Mouse (Mus musculus): ENCODE data around the gene Zdhhc5.

Gene Zdhhc5

DNA sequence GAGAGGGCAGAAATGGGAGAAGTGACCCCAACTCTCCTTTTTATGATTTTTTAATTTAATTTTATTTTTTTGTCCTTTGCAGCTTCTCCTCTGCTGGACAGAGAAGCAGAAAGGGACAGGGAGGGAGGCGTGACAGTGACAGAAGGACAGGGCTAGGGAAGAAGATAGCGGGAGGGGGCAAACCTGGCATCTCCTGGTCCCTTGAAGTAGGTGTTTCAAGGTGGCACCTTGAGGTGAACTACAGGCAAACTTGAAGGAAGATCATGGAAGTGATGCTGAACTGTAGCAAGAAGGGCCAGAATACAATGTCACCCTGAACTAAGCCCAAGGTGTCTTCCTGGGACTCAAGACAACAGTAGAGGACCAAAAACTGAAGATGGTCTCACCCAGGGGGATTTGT lies 19.9 kb upstream of the Zdhhc5 start:
- WGBS: 9% methylated on average over 2 of the region's 2 CpGs

DNA sequence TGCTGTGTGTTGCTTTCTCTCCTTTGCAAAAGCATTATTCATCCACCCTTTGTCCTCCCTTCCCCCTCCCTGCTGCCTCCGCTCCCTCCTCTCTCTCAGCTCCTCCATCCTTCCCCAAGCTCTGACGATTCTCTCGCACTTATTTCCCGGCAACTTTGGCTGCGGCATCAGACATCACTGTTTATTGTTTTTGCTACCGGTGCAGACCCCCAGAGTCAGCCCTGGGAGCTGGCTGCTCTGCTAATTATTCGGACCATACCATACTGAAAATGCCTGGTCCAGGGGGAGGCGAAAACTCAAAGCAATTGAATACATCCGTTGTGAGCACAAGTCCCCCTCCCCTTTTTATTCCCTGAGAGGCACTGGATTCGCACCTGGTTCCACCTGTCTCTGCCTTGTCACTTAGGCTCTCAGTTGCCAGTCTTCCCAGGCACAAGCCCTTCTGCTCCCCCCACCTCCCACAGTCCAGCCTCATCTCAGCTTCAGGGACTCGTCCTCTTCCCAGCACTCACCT lies 19.4 kb upstream of the Zdhhc5 start:
- under 1% methylated on average over 11 of the region's 11 CpGs for WGBS

DNA sequence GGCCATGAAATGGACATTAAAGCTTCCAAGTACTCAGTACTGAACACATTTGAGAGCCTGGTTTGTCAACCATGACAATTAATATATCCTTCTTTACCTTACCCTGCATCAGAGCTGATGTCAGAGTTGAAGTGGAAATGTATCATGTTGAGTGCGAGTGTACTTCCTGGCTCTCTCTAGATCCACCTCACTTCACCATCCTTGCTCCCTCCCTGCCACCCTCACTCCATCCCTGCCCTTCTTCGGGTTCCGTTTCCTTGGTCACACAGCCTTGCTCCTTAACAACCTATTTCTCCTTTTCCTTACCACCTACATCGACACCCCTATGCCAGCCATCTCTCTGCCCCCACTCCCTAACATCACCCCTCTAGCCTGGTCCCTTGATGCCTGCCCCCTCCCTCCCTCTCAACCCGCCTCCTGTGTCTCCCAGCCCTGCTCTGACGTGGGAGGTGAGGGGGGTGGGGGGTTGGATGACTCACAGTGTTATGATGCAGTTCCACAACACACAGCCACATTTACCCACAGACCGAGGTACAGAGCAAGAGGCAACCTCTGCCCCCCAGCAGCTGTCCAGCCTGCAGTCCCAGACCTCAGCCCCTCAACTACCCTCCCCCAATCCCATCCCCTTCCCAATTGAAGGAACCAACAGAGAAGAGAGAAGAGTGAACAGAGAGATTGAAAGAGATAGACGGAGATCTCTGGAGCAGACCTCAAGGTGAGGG lies 18.8 kb upstream of the Zdhhc5 start, which contains the start of gene Ypel4:
Gene Ypel4 (plus strand): TSS at position 480 of the 722 bp plus-strand sequence.
- 3% methylated on average over 8 of the region's 8 CpGs for WGBS

DNA sequence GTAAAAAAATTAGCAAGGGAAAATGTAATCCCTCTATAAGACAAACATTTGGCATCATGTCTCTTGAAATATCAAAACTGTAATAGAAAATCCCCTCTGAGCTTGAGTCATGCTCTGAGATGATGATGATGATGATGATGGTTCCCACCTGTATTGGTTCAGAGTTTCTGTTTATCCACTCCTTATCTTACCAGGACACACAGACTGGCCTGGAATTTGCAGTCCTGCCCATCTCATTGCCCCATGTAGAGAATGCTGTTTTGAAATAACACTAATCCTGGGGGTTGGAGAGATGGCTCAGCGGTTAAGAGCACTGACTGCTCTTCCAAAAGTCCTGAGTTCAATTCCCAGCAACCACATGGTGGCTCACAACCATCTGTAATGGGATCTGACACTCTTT lies 17.4 kb upstream of the Zdhhc5 start:
- WGBS: 71% methylated on average over 1 of the region's 1 CpGs

DNA sequence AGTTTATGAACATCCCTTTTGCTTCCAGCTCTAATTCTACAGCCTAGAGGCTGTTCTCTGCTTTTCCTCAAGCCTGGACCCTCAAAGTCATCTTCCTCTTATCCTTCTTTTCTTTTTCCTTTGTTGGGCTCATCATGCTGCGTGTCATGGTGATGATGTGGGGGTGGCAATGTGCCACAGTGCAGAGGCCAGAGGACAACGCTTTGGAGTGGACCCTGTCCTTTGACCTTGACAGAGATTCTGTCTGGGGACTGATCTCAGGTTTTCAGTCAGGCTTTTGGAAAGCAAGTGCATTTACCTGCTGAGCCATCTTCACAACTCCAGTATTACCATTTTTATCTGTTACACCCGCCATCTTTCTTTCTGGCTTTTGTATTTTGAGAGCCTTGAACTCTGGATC lies 16.2 kb upstream of the Zdhhc5 start:
- 86% methylated on average over 3 of the region's 3 CpGs for WGBS

DNA sequence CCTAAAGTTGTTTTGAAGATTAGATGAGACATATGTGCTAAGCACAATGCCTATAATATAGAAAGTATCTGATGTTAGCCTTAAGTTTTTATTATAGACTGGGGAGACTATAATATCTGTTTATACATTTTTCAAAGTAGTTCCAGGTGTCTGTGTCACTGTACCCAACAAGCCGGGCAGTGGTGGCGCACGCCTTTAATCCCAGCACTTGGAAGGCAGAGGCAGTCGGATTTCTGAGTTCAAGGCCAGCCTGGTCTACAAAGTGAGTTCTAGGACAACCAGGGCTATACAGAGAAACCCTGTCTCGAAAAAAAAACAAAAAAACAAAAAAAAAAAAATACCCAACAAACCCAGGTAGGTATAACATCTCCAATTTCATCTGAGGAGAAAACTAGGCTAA lies 13.2 kb upstream of the Zdhhc5 start:
- 87% methylated on average over 5 of the region's 5 CpGs for WGBS

DNA sequence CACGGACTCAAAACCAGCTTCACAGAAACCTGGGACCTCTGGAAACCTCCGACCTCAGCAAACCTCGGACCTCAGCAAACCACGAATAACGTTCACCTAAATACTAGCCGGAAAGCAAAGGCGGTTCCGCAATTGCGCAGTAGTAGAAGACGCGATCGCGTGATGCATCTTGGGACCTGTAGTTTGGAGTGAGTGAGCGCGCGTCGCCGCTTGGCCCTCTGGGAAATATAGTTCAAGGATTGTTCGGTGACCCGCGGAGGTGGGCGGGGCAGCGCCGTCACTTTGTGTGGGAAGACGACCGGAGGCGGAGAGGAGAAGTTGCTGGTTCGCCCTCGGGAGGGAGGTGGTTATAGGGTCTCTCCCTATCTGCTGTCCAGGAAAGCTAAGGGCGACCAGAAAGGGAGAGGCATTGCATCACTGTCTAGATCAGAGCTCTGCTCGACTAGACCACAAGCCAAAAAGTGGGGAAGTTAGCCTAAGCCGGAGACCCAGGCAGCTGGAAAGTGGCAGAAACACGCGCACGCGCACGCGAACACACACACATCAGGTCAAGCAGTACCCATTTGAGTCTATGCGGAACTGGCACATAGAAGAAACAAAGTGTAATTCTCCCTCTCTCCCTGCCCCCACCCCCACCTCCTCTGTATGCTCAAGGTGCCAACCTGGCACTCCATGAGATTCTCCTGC lies 12.3 kb upstream of the Zdhhc5 start, which contains the start of gene Clp1:
Gene Clp1 (minus strand): TSS at position 179 of the 687 bp plus-strand sequence.
- under 1% methylated on average over 39 of the region's 39 CpGs for WGBS

DNA sequence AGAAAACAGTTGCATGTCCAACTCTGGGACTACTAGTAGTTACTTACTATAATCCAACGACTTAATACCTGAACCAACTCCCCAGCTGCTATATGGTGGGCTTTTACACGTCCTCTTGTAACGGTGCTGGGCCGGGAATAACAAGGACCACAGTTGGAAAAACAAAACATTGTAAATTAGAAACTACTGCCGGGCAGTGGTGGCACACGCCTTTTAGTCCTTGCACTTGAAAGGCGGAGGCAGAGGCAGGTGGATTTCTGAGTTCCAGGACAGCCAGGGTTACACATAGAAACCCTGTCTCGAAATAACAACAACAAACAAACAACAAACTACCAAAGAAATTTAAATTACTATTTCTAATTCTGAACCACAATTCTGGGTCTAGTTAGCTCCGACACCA lies 11.7 kb upstream of the Zdhhc5 start:
- WGBS: 3% methylated on average over 9 of the region's 9 CpGs

DNA sequence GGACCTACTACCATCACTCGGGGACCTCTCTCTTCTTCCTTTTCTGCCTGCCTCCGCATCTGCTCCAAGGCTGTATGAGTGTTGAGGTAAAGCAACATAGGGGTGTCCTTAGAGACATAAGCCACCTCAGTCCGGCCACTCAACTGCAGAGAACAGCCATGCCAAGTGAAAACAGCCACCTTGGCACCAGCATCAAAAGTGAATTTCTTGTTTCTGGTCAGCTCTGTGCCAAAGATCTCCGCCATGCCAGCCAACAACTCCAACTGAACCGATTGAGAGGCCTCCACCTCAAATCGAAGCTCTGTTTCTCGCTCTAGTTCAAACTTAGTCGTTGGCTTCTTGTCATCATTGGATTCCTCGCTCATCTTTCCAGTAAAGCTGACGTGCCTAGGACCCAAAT lies 10.8 kb upstream of the Zdhhc5 start:
- WGBS: 83% methylated on average over 10 of the region's 10 CpGs

DNA sequence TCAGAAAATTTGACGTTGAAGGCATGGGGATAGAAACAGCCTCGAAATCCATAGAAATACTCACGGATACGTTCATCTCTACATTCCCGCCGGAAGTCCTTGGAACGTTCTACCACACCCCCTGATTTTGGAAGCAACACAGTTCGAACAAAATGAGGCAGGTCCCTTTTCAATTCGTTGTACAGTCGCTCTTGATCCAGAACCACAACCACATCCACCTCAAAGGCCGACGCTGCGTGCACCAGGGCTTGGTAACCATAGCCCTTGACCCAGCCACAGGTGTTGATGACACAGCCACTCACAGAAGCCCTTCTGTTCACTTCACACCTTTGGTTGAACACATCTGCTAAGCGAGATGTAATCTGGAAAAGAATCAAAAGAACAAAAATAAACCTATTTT lies 8.9 kb upstream of the Zdhhc5 start:
- WGBS: 88% methylated on average over 14 of the region's 14 CpGs

DNA sequence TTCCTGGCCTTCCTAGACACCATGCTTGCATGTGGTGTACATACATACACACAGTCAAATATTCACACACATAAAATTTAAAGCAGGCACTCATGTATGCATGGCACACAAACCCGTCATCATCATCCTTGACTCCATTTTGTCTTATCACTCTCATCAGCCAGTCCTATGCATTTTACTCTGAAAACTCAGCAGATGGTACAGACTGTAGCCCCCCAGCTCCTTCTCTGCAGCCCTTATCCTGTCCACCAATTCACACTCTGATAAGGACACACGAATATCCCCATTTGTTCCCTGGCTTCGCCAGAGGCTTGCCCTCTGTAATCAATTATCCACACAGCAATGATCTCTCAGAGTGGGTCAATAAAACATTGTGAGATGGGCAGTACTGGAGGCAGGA lies 6.2 kb upstream of the Zdhhc5 start:
- 81% methylated on average over 3 of the region's 3 CpGs for WGBS

DNA sequence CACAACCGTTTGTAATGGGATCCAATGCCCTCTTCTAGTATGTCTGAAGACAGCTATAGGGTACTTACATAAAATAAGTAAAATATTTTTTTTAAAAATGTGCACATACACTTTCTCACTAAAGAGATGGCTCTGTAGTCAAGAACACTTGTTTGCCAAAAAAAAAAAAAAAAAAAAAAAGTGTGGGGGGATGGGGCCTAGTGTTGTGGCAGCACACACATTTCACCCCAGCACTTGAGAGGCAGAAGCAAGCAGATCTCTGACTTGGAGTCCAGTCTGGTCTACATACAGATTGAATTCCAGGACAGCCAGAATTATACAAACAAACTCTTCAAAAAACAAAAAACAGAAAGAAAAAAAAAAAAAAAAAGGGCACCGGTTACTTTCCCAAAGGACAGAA lies 5.7 kb upstream of the Zdhhc5 start:
- WGBS: 86% methylated on average over 2 of the region's 2 CpGs

DNA sequence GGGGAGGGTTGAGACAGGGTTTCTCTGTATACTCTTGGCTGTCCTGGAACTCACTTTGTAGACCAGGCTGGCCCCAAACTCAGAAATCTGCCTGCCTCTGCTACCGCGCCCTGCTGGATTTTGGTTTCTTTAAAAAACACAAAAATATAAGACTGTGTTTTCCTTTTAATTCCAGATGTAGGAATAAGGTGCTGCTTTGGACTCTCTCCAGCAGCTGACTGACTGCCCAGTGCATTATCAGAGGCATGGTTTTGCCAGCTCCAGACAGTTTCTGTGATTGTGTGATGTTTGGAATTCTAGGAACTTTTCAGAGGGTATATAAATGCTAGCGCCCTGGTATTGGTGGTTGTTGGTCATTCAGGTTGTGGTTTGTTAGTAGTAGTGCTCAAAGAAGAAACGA lies 2.4 kb upstream of the Zdhhc5 start:
- 96% methylated on average over 4 of the region's 4 CpGs for WGBS

DNA sequence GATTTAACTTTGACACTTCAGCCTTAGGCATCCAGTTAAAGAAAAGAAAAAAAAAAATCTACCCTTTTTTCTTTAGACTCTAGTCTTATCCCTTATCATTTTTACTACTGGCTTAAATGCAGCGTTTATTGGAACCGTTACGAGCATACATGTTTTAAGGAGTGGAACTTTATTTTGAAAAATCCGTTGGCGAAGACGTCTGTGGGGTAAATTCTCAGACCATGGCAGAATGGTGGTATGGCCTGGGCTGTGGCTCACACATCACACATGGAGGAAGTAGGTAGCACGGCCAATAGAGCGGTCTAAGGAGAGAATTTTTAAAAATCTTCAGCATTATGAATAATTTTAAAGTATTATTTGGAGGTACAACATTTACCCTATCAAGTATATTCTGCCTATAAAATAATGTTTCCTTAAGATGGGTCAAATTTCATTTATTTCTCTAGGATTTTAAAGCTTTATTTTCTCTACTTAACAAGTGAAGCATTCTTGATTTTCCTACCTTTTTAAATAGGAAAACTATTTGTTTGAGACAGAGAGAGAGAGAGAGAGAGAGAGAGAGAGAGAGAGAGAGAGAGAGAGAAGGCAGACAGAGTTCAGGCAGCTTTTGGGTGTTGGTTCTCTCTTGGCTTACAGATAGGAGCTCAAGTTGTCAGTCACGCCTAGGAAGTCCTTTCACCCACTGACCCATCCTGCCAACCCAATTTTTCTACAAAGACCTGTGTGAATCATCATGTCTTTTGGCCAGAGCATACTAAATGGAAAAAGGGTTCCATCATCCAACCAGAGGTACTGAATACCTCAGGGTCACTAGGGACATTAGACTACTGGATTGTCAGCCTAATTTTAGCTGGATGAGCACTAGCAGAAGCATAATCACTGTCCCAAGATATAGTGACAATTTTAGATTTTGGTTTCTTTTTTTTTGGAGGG lies 1.7 kb upstream of the Zdhhc5 start:
- 19% methylated on average over 9 of the region's 9 CpGs for WGBS

DNA sequence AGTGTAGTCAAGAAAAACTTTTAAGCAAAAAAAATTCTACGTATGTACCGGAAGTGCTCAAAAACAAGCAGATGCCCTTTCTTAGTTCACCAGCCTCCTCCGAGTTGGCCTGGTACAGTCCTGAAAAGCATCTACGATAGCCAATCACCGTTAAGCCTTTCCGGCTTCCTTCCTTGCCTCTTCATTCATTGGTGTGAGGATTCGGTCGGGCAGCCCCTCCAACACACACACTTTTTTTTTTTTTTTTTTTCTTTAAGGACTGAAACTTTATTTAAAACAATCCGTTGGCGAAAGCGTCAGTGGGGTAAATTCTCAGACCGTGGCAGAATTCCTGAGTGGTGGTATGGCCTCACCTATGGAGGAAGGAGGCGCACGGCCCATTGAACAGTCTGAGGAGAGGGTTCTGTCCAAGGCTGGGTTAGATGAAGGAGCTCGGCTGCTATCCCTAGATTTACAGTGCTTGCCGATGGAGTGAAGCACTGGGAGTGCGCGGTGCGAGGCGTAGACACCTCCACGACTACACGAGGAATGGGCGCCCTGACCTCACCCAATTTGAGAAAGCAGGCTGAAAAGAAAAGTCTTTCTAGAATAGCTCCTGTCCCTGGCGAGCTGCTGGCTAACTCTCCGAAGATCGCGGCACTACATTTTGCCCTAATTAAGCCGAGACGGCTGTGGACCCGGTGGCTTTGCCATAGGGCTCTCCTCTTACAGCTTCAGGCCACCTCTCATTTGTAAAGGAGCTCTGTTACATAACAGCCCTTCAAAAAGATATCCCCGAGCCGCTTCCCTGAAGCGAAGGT lies 782 bp upstream of the Zdhhc5 start:
- WGBS: under 1% methylated on average over 33 of the region's 33 CpGs

DNA sequence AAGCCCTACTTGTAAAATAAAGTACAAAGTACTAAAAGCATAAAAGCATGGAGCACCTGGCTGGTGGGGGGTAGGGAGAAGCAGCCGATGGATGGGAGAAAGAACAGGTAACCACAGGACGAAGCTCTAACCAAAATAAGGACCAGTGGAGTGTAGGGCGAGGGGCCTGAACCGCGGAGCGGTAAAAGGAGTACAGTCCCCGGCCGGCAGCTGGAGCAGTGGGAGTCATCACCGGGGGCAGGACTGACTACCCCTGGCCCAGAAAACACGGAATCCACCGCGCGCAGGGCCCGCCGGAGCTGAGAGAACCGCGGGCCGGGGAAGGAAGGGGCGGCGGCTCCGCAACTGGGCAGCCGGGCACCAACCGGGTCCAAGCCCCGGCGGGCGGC lies 564 bp downstream of the Zdhhc5 start:
- WGBS: under 1% methylated on average over 25 of the region's 26 CpGs

DNA sequence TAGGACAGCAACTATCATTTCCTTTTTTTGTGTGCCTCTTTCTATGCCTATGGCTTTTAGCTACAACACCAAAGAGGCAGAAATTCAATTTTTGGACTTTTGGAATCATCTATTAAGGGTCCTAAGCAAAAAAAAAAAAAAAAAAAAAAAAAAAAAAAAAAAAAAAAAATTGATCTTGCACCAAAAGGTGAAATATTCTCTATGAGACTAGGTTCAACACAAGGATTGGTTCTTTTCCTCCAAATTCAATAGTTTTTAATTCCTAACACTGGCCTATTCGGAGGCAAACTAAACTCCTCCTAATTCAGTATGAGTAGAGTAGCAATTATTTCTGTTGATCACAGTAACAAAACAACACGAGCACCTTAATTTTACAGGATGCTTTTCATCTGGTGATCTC lies 3.1 kb downstream of the Zdhhc5 start:
- WGBS: 84% methylated on average over 2 of the region's 2 CpGs

DNA sequence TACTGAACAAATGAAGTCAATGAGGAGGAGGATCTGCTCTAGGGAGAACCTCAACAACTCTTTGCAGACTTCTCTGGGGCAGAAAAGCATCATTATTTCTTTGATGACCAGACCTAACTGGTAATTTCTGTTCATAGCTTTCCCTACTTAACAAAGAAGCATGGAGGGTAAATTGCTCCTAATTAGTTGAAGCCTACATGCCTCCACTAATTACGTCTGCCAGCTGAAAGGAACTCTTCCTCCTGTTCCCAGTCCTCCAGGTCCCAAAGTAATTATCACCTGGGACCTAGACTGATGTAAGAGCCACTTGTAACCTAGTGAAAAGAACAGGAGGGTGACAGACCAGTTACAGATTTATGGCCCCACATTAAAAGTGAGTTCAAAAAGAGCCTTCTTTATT lies 7.5 kb downstream of the Zdhhc5 start:
- WGBS: 53% methylated on average over 1 of the region's 1 CpGs

DNA sequence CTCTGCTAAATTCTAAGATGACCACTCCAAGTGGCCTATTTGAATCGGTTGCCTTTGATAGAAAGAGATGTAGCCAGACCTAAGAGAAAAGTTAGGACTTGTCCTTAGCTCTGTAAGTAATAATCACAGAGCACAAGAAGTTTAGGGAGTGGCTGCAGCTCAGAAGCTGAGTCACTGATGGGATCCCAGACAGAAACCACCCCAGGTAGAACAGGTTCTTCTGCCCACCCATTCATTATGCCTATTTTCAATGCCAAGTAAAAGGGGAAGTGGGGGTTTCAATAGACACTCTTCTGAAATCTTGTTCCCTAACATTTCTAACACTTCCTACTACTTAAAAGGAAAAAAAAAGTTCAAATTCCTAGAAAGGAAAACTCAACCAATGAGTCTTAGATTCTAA lies 9.7 kb downstream of the Zdhhc5 start:
- WGBS: 79% methylated on average over 1 of the region's 1 CpGs

DNA sequence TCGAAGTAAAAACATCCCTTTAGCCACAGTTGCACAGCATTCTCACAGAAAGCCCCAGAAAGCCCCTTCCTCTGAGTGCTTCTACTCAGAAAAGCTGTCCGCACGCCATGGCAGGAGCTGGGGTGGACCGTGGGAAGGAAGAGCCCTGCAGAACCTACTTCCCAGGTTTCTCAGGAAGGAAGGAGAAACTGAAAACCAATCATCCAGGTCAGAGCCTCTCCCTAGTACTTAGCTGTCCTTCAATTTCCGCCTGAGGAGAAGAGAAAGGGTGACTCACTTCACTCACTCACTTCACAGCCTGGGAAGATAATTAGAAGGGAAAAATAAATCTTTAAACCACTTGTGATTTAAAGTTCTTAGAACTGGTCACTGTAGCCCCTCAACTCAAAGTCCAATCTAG lies 10.7 kb downstream of the Zdhhc5 start:
- WGBS: 77% methylated on average over 5 of the region's 5 CpGs

DNA sequence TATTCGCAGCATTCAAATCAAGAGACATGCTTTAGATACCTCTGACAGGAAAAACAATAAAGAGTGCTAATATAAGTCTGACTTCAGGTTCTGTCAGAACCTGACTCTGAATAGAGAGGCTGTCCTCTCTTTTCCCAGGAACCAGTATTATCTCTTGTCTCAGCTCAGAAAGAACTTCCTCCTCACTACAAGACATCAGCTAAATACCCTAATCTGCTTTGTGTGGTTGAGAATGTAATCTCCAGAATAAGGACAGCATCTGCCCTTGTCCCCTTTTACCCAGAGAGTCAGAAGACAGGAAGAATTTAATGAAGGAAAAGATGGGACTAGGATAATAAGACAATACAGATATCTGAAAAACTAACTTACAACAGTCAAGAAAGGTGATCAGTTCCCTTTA lies 11.5 kb downstream of the Zdhhc5 start:
- WGBS: 86% methylated on average over 1 of the region's 1 CpGs

Data from cerebral cortex, adult 2 months (tissue).